Mouse (Mus musculus): ENCODE measurements at regions not wholly inside any gene's neighbourhood (a gene's known extent, or its start where the extent isn't known, plus 50 kb on each side); places are given as distances from the start of the nearest gene placed in this dataset.

GRCm38 (mm10) chr15:25234064-25234700, 179.4 kb downstream of the Basp1 start:
- TF ChIP-seq CTCF (IDR thresholded peaks at IDR 0.05; ENCODE audit: low read depth, low read length): no peak
- no peak for TF ChIP-seq POLR2A (IDR thresholded peaks at IDR 0.05; ENCODE audit: borderline replicate concordance, low read depth, low read length)

All from bone marrow macrophage, adult 2 months (primary cell).